Mouse (Mus musculus): ENCODE results near the gene Olfr702.

GRCm38 (mm10) chr7:106833793-106834192, at the start of gene Olfr702:
- no peak for TF ChIP-seq CTCF (IDR thresholded peaks at IDR 0.05; ENCODE audit: extremely low read depth, insufficient read length, insufficient replicate concordance, low read depth, low read length)
- no peak for TF ChIP-seq POLR2A (IDR thresholded peaks at IDR 0.05; ENCODE audit: low read depth, low read length)

All from small intestine, adult 2 months (tissue).